Mouse (Mus musculus) hindbrain, embryonic 14.5 days (tissue): ENCODE data around the gene Foxn3. TPM values are rescaled to one million over a fixed set of nuclear protein-coding genes. Genes with fewer than 3 reads are reported as not detected.

Experiments used
- ATAC-seq: fragments of 200-750 bp; cut with Nextera tagmentation; 2 replicates; pipeline ENCODE4 v1.8.0; 2017; ENCODE audit warnings: moderate number of reproducible peaks, mild to moderate bottlenecking, moderate TSS enrichment, moderate library complexity; ENCODE audit not compliant: low FRiP score
- DNase-seq: peaks from one replicate; pipeline ENCODE4 v3.0.0-alpha.2; 2015; ENCODE audit warnings: low spot score
- H3K27ac ChIP-seq: fragments of 300-500 bp; sonication (generic); 2 replicates; pipeline ENCODE4 v1.5.1; 2014; ENCODE audit warnings: mild to moderate bottlenecking, moderate library complexity
- H3K27me3 ChIP-seq: fragments of 300-500 bp; sonication (generic); 2 replicates; pipeline ENCODE4 v1.6.1; 2014; ENCODE audit warnings: mild to moderate bottlenecking, low read length, mixed read lengths; ENCODE audit not compliant: control insufficient read depth, insufficient read depth
- H3K36me3 ChIP-seq: fragments of 300-500 bp; sonication (generic); replicated peaks from 2 replicates; pipeline ENCODE4 v1.6.1; 2014; ENCODE audit not compliant: control insufficient read depth, insufficient read depth
- H3K4me1 ChIP-seq: fragments of 300-500 bp; sonication (generic); replicated peaks from 2 replicates; pipeline ENCODE4 v1.6.1; 2014; ENCODE audit warnings: antibody characterized with exemption, low read length, mixed read lengths; ENCODE audit not compliant: control insufficient read depth, insufficient read depth
- H3K4me2 ChIP-seq: fragments of 300-500 bp; sonication (generic); replicated peaks from 2 replicates; pipeline ENCODE4 v1.6.1; 2014; ENCODE audit warnings: mild to moderate bottlenecking, moderate library complexity
- H3K4me3 ChIP-seq: fragments of 300-500 bp; sonication (generic); replicated peaks from 2 replicates; pipeline ENCODE4 v1.5.1; 2014; ENCODE audit warnings: mild to moderate bottlenecking, low read length
- H3K9ac ChIP-seq: fragments of 300-500 bp; sonication (generic); 2 replicates; pipeline ENCODE4 v1.6.1; 2014
- H3K9me3 ChIP-seq: fragments of 300-500 bp; sonication (generic); 2 replicates; pipeline ENCODE4 v1.6.1; 2016; ENCODE audit warnings: low read length; ENCODE audit not compliant: control insufficient read depth
- WGBS: fragments of 180-500 bp; shearing (Covaris S2); extraction: QIAGEN DNeasy Blood & Tissue Kit; methylation state at CpG from one replicate; pipeline ENCODE4 v1.1.7; 2014; 5-methylcytosine and 5-hydroxymethylcytosine counted together
- polyA plus RNA-seq: library from polyadenylated mRNA; unstranded; fragments of >200 nt; fragmentation: Nextera tagmentation; extraction: Ambion mirVana; gene quantifications from 2 replicates; pipeline ENCODE4 v1.2.1, GENCODE M21; 2014

Foxn3 gene
- polyA plus RNA-seq, 1 experiment from 2014 or later, result 84.9 TPM

DNA sequence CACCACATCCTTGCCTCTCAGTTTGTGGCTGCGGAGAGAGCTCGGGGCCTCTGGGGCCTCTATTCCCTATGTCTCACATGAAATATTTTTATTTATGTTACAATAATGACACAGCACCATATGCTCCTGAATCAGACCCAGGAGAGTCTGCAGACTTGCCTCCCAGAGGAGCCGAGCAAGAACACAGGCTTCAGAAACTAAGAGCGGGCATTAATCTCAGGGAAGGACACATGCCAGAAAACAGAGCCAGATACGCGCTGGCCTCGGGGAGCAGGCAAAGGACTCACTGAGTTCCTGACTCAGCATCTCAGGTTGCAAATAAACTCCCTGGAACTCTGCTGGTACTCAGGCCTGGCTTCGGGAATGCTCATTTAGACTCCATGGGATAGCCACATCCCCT is 403.3 kb downstream of the Foxn3 start:
- Histone ChIP-seq H3K27ac (no peak overlapping the region), H3K4me1 (peaks cover 11% of the 10 kb centered on the region; the same call in 1 of the 2 replicates), H3K4me2 (no peak overlapping the region), H3K4me3 (no peak overlapping the region), H3K27me3 (no peaks in the 10 kb centered on the region), H3K9ac (no peak overlapping the region), H3K9me3 (no peaks in the 10 kb centered on the region), H3K36me3 (no peaks in the 10 kb centered on the region)
- 77% methylated on average over 8 of the region's 8 CpGs for WGBS
- DNase-seq, result no peak
- ATAC-seq, result no peak

DNA sequence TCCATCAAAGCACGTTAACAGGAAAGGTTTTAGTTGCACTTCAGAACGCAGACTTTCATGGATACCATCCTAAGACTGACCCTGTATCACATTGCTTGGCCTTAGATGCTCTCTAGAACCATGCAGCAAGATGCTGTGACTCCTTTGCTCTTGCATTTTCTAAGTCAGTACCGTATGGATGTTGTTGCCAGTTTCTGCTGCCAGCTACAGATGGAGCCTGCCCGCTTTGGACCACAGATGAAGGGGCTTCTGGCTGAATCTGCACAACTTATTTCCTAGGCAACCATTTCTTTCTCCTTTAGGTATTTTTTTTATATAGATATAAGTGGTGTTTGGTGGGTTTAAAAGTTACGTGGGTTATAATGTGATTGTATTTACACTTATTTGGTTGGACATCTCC is 407.5 kb downstream of the Foxn3 start:
- ATAC-seq (no peak), DNase-seq (no peak)
- 84% methylated on average over 5 of the region's 5 CpGs for WGBS
- no peak overlapping the region for H3K9ac ChIP-seq
- H3K4me3 ChIP-seq, result no peak overlapping the region
- H3K4me1 ChIP-seq, result peaks cover 13% of the 10 kb centered on the region; the same call in 1 of the 2 replicates
- H3K27ac ChIP-seq, result no peak overlapping the region
- no peaks in the 10 kb centered on the region for H3K9me3 ChIP-seq
- H3K36me3 ChIP-seq, result no peaks in the 10 kb centered on the region
- no peak overlapping the region for H3K4me2 ChIP-seq
- no peaks in the 10 kb centered on the region for H3K27me3 ChIP-seq

DNA sequence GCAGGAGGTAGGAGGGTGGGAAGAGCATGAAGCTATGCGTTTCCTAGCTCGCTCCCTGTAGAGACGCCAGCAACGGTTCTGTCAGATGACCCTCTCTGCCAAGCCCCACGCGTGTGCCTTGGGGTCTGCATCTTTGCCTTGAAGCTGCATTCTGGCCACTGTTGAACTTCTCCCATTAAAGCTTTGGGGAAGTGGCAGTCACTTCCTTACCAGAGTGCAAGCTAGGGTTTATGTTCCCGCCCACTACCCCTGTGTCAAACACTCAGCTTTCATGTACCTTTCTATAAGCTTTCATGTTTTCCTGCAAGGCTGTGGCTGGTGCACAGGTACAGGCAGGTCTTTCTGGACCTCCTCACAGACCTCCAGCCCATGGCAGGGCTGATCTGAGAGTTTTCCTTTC is 409.2 kb downstream of the Foxn3 start:
- Histone ChIP-seq H3K4me1 (peaks cover 13% of the 10 kb centered on the region; the same call in 1 of the 2 replicates), H3K27ac (peak overlapping the region; percentile 6; the same call in 1 of the 2 replicates), H3K9ac (no peak overlapping the region), H3K9me3 (peaks cover 2% of the 10 kb centered on the region; the same call in 1 of the 2 replicates), H3K36me3 (no peaks in the 10 kb centered on the region), H3K4me2 (no peak overlapping the region; the same call in 1 of the 2 replicates), H3K27me3 (no peaks in the 10 kb centered on the region), H3K4me3 (no peak overlapping the region)
- DNase-seq, result no peak
- no peak for ATAC-seq
- 75% methylated on average over 7 of the region's 7 CpGs for WGBS

DNA sequence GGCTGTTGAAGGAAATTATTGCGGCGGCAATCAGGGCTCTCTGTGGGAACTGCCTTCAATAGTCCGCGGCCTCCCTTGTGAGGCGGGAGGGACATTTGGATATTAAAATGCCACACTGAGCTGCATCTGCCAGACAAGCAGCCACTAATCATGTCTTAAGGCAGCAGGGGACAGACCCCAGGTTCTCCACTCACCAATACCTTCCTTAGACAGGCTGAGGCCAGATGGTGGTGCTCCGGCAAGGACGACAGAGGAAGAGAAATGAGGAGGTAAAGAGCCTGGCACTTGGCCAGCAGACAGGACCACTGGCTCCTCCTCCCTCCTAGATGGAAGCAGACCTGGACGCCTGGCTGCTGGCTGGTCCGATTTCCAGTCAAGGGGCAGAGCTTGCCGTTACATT is 409.7 kb downstream of the Foxn3 start:
- Histone ChIP-seq H3K4me3 (no peak overlapping the region), H3K36me3 (no peaks in the 10 kb centered on the region), H3K4me2 (peak overlapping the region; percentile 36), H3K27me3 (no peaks in the 10 kb centered on the region), H3K27ac (0 out of 2 replicates have a peak overlapping the region, but pooled peaks have one; percentile 6), H3K9me3 (peaks cover 6% of the 10 kb centered on the region; the same call in 1 of the 2 replicates), H3K9ac (no peak overlapping the region), H3K4me1 (peaks cover 13% of the 10 kb centered on the region; the same call in 1 of the 2 replicates)
- WGBS, result 33% methylated on average over 10 of the region's 10 CpGs
- peak; percentile 72 for DNase-seq
- ATAC-seq, result peak; percentile 60; the same call in 1 of the 2 replicates

DNA sequence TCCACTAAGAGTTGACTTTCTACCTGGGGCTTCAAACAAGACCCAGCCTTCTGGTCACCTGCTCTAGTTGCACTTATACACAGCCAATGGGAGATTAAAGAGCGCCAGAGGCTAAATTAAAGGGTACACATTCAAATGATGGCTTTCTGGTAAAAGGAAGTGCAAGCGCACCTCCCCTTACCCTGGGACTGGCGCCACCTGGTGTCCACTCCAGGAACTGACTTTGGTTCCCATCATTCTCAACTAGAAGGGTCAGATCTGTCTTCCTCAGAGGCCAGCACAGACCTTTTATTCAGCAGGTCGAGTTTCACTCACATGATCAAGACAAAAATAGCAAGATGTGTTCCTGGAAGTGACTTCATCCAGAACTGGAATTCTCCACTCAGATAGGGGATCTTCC is 413.3 kb downstream of the Foxn3 start:
- Histone ChIP-seq H3K4me1 (peaks cover 13% of the 10 kb centered on the region; the same call in 1 of the 2 replicates), H3K27me3 (no peaks in the 10 kb centered on the region), H3K27ac (no peak overlapping the region), H3K36me3 (no peaks in the 10 kb centered on the region), H3K9ac (no peak overlapping the region), H3K4me2 (no peak overlapping the region), H3K9me3 (peaks cover 6% of the 10 kb centered on the region; the same call in 1 of the 2 replicates), H3K4me3 (no peak overlapping the region)
- DNase-seq (no peak), ATAC-seq (no peak)
- 47% methylated on average over 4 of the region's 4 CpGs for WGBS

DNA sequence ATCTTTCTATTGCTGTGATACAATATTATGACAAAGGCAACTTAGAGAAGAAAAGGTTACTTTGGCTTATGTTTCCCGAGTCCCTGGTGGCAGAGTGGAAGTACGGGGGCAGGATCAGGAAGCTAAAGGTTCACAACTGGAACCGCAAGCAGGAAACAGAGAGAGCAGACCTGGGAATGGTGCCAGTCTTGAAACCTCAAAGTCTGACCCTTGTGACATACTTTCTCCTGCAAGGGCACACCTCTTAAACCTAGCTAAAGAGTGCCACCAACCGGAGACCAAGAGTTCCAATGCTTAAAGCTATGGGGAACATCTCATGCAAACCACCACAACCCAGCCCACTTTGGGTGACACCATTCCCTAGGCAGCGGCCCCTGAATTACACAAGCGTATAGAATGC is 414.2 kb downstream of the Foxn3 start:
- no peak for ATAC-seq
- Histone ChIP-seq H3K4me3 (no peak overlapping the region), H3K4me1 (peaks cover 11% of the 10 kb centered on the region; the same call in 1 of the 2 replicates), H3K9ac (no peak overlapping the region), H3K9me3 (peaks cover 6% of the 10 kb centered on the region; the same call in 1 of the 2 replicates), H3K27me3 (no peaks in the 10 kb centered on the region), H3K27ac (no peak overlapping the region), H3K36me3 (no peaks in the 10 kb centered on the region), H3K4me2 (no peak overlapping the region)
- no peak for DNase-seq
- 95% methylated on average over 6 of the region's 6 CpGs for WGBS
